Mouse (Mus musculus) olfactory bulb, adult 2 months (tissue): ENCODE measurements around the gene Dnah17.

Source experiments
- CTCF ChIP-seq: fragments of 200-500 bp; IDR thresholded peaks from 2 replicates; pipeline ENCODE4 v1.5.1; 2012; ENCODE audit warnings: low read depth, mild to moderate bottlenecking, low read length, moderate library complexity; ENCODE audit not compliant: insufficient read depth
- POLR2A ChIP-seq: fragments of 200-500 bp; IDR thresholded peaks from 2 replicates; pipeline ENCODE4 v1.6.1; 2012; ENCODE audit warnings: mild to moderate bottlenecking, low read depth, low read length, moderate library complexity; ENCODE audit not compliant: insufficient read depth

DNA sequence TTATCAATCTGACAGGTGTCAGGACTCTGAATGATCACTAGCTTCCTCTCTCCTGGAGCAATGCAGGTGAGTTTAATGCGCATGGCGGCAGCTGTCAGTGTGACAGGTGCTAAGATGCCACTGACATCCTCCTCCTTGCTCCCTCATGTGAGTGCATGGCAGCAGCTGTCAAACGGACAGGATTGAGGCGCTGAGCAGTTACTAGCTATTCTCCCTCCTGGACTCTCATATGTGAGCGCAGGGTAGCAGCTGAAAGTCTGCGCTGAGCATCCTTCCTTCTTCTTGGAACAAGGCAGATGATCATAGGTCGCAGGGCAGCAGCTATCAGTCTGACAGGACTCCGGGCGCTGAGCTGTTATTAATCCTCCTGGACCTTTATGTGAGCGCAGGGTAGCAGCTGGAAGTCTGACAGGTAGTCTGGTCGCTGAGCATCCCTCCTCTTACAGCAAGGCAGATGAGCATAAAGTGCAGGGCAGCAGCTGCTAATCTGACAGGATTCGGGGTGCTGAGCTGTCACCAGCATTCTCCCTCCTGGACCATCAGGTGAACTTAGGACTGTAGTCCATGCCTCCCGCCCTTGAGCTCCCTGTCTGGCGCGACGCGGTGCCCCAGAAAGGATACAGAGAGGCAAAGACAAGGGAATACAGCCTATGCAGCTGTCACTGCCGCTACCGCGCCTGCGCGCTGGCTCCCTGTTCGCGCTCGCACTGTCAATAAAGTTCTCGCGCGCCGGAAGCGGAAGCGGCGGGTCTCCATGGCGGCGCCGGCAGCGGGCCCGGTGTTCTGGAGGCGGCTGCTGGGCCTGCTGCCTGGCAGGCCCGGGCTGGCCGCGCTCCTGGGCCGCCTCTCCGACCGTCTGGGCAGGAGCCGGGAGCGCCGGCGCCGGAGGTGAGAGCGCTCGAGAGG, 144.1 kb downstream of the Dnah17 start, which contains the start of gene Pgs1:
- TF ChIP-seq CTCF (no peak), POLR2A (peak; percentile 94)
